Mouse (Mus musculus) embryonic facial prominence, embryonic 14.5 days (tissue): ENCODE results near the gene Sf1. TPM values are rescaled to one million over a fixed set of nuclear protein-coding genes. Genes with fewer than 3 reads are reported as not detected.

ENCODE experiments used
- ATAC-seq: fragments of 200-750 bp; cut with Nextera tagmentation; 2 replicates; pipeline ENCODE4 v1.8.0; 2017; ENCODE audit warnings: low read depth, moderate number of reproducible peaks, moderate TSS enrichment
- DNase-seq: peaks from one replicate; pipeline ENCODE4 v3.0.0-alpha.2; 2015; ENCODE audit warnings: low spot score
- H3K27ac ChIP-seq: fragments of 300-500 bp; sonication (generic); replicated peaks from 2 replicates; pipeline ENCODE4 v1.5.1; 2014; ENCODE audit warnings: low read depth, mild to moderate bottlenecking, low read length, moderate library complexity
- H3K27me3 ChIP-seq: fragments of 300-500 bp; sonication (generic); replicated peaks from 2 replicates; pipeline ENCODE4 v1.6.1; 2014; ENCODE audit warnings: low read length; ENCODE audit not compliant: control insufficient read depth, insufficient read depth
- H3K36me3 ChIP-seq: fragments of 300-500 bp; sonication (generic); 2 replicates; pipeline ENCODE4 v1.6.1; 2014; ENCODE audit warnings: low read length, mixed read lengths; ENCODE audit not compliant: control insufficient read depth, insufficient read depth
- H3K4me1 ChIP-seq: fragments of 300-500 bp; sonication (generic); 2 replicates; pipeline ENCODE4 v1.6.1; 2014; ENCODE audit warnings: antibody characterized with exemption, low read length; ENCODE audit not compliant: control insufficient read depth, insufficient read depth
- H3K4me2 ChIP-seq: fragments of 300-500 bp; sonication (generic); 2 replicates; pipeline ENCODE4 v1.6.1; 2014; ENCODE audit warnings: low read depth, mild to moderate bottlenecking, low read length, moderate library complexity, mixed read lengths
- H3K4me3 ChIP-seq: fragments of 300-500 bp; sonication (generic); 2 replicates; pipeline ENCODE4 v1.5.1; 2014; ENCODE audit warnings: low read depth, mild to moderate bottlenecking, low read length
- H3K9ac ChIP-seq: fragments of 300-500 bp; sonication (generic); 2 replicates; pipeline ENCODE4 v1.6.1; 2014; ENCODE audit warnings: low read depth, mild to moderate bottlenecking, low read length, moderate library complexity, mixed read lengths
- H3K9me3 ChIP-seq: fragments of 300-500 bp; sonication (generic); 2 replicates; pipeline ENCODE4 v1.6.1; 2016; ENCODE audit warnings: low read length; ENCODE audit not compliant: control insufficient read depth
- WGBS: fragments of 180-500 bp; shearing (Covaris S2); extraction: QIAGEN DNeasy Blood & Tissue Kit; methylation state at CpG from one replicate; pipeline ENCODE4 v1.1.7; 2014; 5-methylcytosine and 5-hydroxymethylcytosine counted together
- polyA plus RNA-seq: library from polyadenylated mRNA; unstranded; fragments of >200 nt; fragmentation: Nextera tagmentation; extraction: Ambion mirVana; gene quantifications from 2 replicates; pipeline ENCODE4 v1.2.1, GENCODE M21; 2014

Gene Sf1
- polyA plus RNA-seq, 1 experiment from 2014 or later, result 135 TPM

GRCm38 (mm10) chr19:6416124-6416770, 52.8 kb downstream of the Sf1 start:
- Histone ChIP-seq H3K4me1 (peaks cover 4% of the 10 kb centered on the region; the same call in 1 of the 2 replicates), H3K4me2 (no peak overlapping the region), H3K9me3 (no peaks in the 10 kb centered on the region), H3K9ac (no peak overlapping the region), H3K36me3 (no peaks in the 10 kb centered on the region), H3K27me3 (peaks cover 39% of the 10 kb centered on the region), H3K4me3 (no peak overlapping the region), H3K27ac (no peak overlapping the region)
- ATAC-seq (no peak), DNase-seq (peak; percentile 40)
- 15% methylated on average over 9 of the region's 9 CpGs for WGBS

GRCm38 (mm10) chr19:6416894-6417761, 53.6 kb downstream of the Sf1 start:
- Histone ChIP-seq H3K27me3 (peaks cover 47% of the 10 kb centered on the region), H3K9ac (no peak overlapping the region), H3K9me3 (no peaks in the 10 kb centered on the region), H3K4me1 (peaks cover 4% of the 10 kb centered on the region; the same call in 1 of the 2 replicates), H3K4me3 (no peak overlapping the region), H3K36me3 (no peaks in the 10 kb centered on the region), H3K4me2 (no peak overlapping the region), H3K27ac (no peak overlapping the region)
- ATAC-seq (no peak), DNase-seq (no peak)
- 67% methylated on average over 12 of the region's 12 CpGs for WGBS

GRCm38 (mm10) chr19:6418233-6418879, 54.9 kb downstream of the Sf1 start, which contains the start of gene Nrxn2:
Gene Nrxn2, plus strand, starts transcription at chr19:6418731.
- Histone ChIP-seq H3K4me2 (peak within 1 kb of the TSS; percentile 96), H3K9ac (peak within 1 kb of the TSS; percentile 54), H3K4me3 (peak within 1 kb of the TSS; percentile 56), H3K9me3 (no peaks in the 10 kb centered on the region), H3K27me3 (peaks cover 51% of the 10 kb centered on the region), H3K4me1 (peaks cover 4% of the 10 kb centered on the region; the same call in 1 of the 2 replicates), H3K36me3 (no peaks in the 10 kb centered on the region), H3K27ac (no peak within 1 kb of the TSS)
- ATAC-seq (peak; percentile 94), DNase-seq (peak; percentile 94)
- under 1% methylated on average over 36 of the region's 46 CpGs for WGBS

- DNase-seq, result no peak
- no peak for ATAC-seq
- Histone ChIP-seq H3K36me3 (no peaks in the 10 kb centered on the region), H3K9me3 (no peaks in the 10 kb centered on the region), H3K4me1 (peaks cover 4% of the 10 kb centered on the region; the same call in 1 of the 2 replicates), H3K9ac (peak overlapping the region; percentile 43), H3K27me3 (peaks cover 57% of the 10 kb centered on the region), H3K27ac (no peak overlapping the region), H3K4me3 (peak overlapping the region; percentile 56), H3K4me2 (peak overlapping the region; percentile 96)
- 7% methylated on average over 15 of the region's 23 CpGs for WGBS
These were observed 55.6 kb downstream of the Sf1 start for GRCm38 (mm10) chr19:6418984-6419692.

- Histone ChIP-seq H3K9ac (no peak overlapping the region), H3K27ac (no peak overlapping the region), H3K27me3 (peaks cover 64% of the 10 kb centered on the region), H3K9me3 (no peaks in the 10 kb centered on the region), H3K4me1 (peaks cover 4% of the 10 kb centered on the region; the same call in 1 of the 2 replicates), H3K4me3 (no peak overlapping the region), H3K4me2 (no peak overlapping the region), H3K36me3 (no peaks in the 10 kb centered on the region)
- ATAC-seq, result no peak
- WGBS, result 58% methylated on average over 9 of the region's 9 CpGs
- no peak for DNase-seq
These were observed 56.4 kb downstream of the Sf1 start for GRCm38 (mm10) chr19:6419805-6420310.

- H3K27me3 ChIP-seq, result peaks cover 71% of the 10 kb centered on the region
- H3K9ac ChIP-seq, result no peak overlapping the region
- H3K36me3 ChIP-seq, result no peaks in the 10 kb centered on the region
- ATAC-seq (no peak), DNase-seq (no peak)
- no peaks in the 10 kb centered on the region for H3K9me3 ChIP-seq
- H3K4me2 ChIP-seq, result no peak overlapping the region
- peaks cover 4% of the 10 kb centered on the region; the same call in 1 of the 2 replicates for H3K4me1 ChIP-seq
- H3K27ac ChIP-seq, result no peak overlapping the region
- 55% methylated on average over 19 of the region's 19 CpGs for WGBS
- no peak overlapping the region for H3K4me3 ChIP-seq
These were observed 57.2 kb downstream of the Sf1 start for GRCm38 (mm10) chr19:6420481-6421210.

- Histone ChIP-seq H3K27ac (no peak overlapping the region), H3K9me3 (no peaks in the 10 kb centered on the region), H3K36me3 (no peaks in the 10 kb centered on the region), H3K9ac (no peak overlapping the region), H3K4me3 (no peak overlapping the region), H3K27me3 (peaks cover 76% of the 10 kb centered on the region), H3K4me2 (no peak overlapping the region), H3K4me1 (peaks cover 4% of the 10 kb centered on the region; the same call in 1 of the 2 replicates)
- DNase-seq (no peak), ATAC-seq (no peak)
- whole genome bisulfite sequencing, result 77% methylated on average over 9 of the region's 9 CpGs
These were observed 57.7 kb downstream of the Sf1 start for GRCm38 (mm10) chr19:6421211-6421590.
